Mouse (Mus musculus): ENCODE measurements at regions not wholly inside any gene's neighbourhood (a gene's known extent, or its start where the extent isn't known, plus 50 kb on each side); places are given as distances from the start of the nearest gene placed in this dataset.

- peak in 1 of 2 experiments; percentile 11 for DNase-seq (ENCODE audit: extremely low spot score in 1 of 2, low spot score in 2 of 2)
- intact Hi-C loops (cut with DNase I), result no loop called here
These were observed 587.2 kb upstream of the Galntl6 start for GRCm38 (mm10) chr8:59499618-59500017.

- intact Hi-C loops (cut with DNase I), result no loop called here
- DNase-seq (ENCODE audit: extremely low spot score in 1 of 2, low spot score in 2 of 2), result no peak
These were observed 579.0 kb upstream of the Galntl6 start for GRCm38 (mm10) chr8:59491392-59491791.

DNA sequence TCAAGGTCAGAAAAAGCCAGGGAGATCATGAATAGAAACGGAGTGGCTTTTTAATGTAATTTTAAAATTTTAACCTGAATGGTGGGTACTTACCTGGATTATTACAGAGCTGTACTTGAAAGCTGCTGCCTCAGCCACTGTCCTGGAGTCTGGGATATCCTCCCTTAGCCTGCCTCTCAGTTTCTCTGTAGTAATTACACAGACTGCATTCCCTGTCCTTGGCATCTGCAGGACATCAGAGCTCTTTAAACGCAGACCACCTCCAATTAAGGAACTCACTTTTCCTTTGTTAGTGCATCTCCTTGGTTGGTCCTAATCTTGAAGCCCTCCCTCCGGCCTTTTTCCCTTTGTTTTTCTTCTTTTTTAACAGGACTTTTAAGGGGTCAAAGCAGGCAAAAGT, 565.8 kb upstream of the Galntl6 start:
- intact Hi-C loops (cut with DNase I), result no loop called here
- no peak for DNase-seq (ENCODE audit: extremely low spot score in 1 of 2, low spot score in 2 of 2)

GRCm38 (mm10) chr8:59474195-59474594, 561.8 kb upstream of the Galntl6 start:
- DNase-seq (ENCODE audit: extremely low spot score in 1 of 2, low spot score in 2 of 2), result no peak
- intact Hi-C loops (cut with DNase I), result no loop called here

GRCm38 (mm10) chr8:59448622-59449021, 536.2 kb upstream of the Galntl6 start:
- no peak for DNase-seq (ENCODE audit: extremely low spot score in 1 of 2, low spot score in 2 of 2)
- intact Hi-C loops (cut with DNase I), result no loop called here

DNA sequence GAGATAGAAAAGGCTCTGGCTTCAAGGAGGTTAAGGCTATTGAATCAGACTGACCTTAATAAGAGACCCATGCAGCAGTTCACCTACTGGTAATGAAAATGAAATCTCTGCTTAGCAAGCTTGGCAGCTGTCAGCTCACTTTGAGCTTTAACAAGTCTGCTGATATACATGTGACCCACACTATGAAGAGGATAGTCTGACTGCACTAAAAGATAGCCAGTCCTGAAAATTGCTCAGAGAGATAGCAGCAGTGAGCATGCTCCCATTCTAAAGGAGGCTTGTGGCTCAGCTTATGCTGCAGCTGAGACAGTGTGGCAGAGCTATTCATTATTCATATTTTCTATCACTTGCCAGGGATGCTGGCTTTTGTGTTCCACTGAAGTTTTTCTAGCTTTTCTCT, 491.2 kb upstream of the Galntl6 start:
- no peak for DNase-seq (ENCODE audit: extremely low spot score in 1 of 2, low spot score in 2 of 2)
- intact Hi-C loops (cut with DNase I), result no loop called here

DNA sequence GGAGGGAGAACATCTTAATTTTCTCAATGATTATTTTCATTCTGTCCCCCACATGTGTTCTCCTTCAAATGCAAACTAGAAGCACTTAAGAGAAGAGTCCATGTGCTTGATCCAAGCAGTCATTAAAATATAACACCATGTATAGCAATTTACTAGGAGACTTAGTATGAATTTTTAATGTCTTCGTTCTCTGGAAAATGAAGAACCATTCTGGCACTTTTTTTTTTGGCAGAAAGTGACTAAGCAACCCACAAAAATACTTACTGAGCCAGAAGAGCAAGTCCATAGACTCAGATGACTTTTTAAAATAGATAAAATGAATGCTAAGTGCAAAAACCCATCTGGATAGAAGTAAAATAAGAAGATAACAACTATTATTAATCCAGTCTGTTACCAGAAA, 477.3 kb upstream of the Galntl6 start:
- intact Hi-C loops (cut with DNase I), result no loop called here
- no peak for DNase-seq (ENCODE audit: extremely low spot score in 1 of 2, low spot score in 2 of 2)

DNA sequence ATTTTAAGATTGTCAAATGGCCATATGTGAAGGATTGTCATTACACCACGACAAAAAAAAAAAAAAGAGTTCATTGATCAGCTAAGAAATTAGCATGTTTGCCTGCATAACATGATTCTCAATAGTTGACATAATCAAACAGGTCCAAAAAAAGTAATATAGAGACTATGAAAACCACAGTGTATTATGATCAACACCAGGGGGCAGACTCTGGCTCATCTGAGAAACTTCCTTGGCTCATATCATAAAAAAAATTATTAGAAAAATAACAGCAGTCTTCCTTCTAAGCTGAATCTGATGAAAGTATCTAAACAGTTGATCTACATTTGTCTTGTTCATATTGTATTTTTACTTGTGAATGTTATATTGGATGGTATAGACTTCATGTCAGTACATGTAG, 472.3 kb upstream of the Galntl6 start:
- no peak for DNase-seq (ENCODE audit: extremely low spot score in 1 of 2, low spot score in 2 of 2)
- intact Hi-C loops (cut with DNase I), result no loop called here

GRCm38 (mm10) chr8:59352983-59353382, 440.5 kb upstream of the Galntl6 start:
- intact Hi-C loops (cut with DNase I), result no loop called here
- DNase-seq (ENCODE audit: extremely low spot score in 1 of 2, low spot score in 2 of 2), result peak in 1 of 2 experiments; percentile 23

GRCm38 (mm10) chr8:59334990-59335389, 422.6 kb upstream of the Galntl6 start:
- no peak for DNase-seq (ENCODE audit: extremely low spot score in 1 of 2, low spot score in 2 of 2)
- intact Hi-C loops (cut with DNase I), result no loop called here

All from left cerebral cortex, postnatal 10 days (tissue).